Mouse (Mus musculus) adrenal gland (tissue): ENCODE measurements at regions not wholly inside any gene's neighbourhood (a gene's known extent, or its start where the extent isn't known, plus 50 kb on each side); places are given as distances from the start of the nearest gene placed in this dataset.

Source experiments
- intact Hi-C: fragments of 180-260 bp; cut with DNase I; formaldehyde crosslinking; loops from one replicate; pipeline ENCODE4 v1.15.1; 2025

- intact Hi-C loops = no loop called here
Observed at GRCm38 (mm10) chr7:111138038-111138437, 55.2 kb upstream of the Eif4g2 start.

GRCm38 (mm10) chr7:111136066-111136639 lies 53.3 kb upstream of the Eif4g2 start:
- intact Hi-C loops = no loop called here

GRCm38 (mm10) chr7:111134496-111134895 lies 51.7 kb upstream of the Eif4g2 start:
- intact Hi-C loops = no loop called here
